Mouse (Mus musculus): ENCODE data around the gene Fgfr2. TPM values are rescaled to one million over a fixed set of nuclear protein-coding genes. Genes with fewer than 3 reads are reported as not detected.

Gene Fgfr2
- total RNA-seq, 2 experiments from 2014 or later = 28.8 to 29.4 TPM

GRCm38 (mm10) chr7:130766411-130767170 is 2356.6 kb downstream of the Fgfr2 start:
- no peak for DNase-seq (ENCODE audit: extremely low spot score in 1 of 2, low spot score in 2 of 2)
- intact Hi-C loops (cut with DNase I) = no loop called here

- DNase-seq (ENCODE audit: extremely low spot score in 1 of 2, low spot score in 2 of 2) = no peak
Observed at GRCm38 (mm10) chr7:130764160-130764559, 2359.0 kb downstream of the Fgfr2 start.

DNA sequence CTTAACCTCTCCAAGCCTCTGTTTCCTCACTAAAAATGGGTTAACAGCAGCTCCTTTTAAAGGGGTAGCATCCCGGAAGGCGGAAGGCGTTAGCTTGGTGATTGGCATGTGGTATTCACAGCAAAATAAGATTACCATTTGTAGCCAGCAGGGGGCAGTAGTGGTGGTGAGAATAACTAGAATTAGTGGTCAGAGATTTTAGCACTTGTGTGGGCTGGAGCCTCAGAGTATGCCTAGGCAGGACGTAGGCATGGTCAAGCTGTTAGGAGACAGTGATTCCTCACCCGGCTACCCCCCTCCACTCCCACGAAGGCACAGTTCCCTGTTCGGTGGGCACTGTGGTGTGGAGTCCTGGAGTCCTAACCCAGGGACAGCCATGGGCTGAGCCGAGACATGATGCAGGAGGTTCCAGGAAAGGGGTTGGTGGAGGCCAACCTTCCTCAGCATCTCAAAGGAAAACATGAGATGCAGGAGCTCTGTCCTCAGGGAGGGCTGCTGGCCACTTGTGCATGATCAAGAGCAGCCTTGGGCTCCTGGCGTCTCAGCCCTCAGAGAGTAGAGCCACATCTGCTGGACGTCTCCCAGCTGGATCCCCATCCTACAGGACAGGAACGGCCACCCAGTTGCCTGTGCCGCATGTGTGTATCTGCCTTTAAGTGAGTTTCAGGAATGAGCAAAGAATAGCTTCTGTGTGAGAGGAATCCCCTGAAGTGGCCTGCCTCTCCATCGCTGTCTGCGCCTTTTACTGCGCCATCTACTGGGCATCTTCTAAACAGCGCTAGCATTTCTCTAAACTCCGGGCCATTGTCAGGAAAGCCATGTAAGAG is 2360.9 kb downstream of the Fgfr2 start:
- DNase-seq (ENCODE audit: extremely low spot score in 1 of 2, low spot score in 2 of 2) = peak; percentile 75 to 80
- intact Hi-C loops (cut with DNase I) = loop anchor here (5.0 kb wide), 2 partner anchors 90 to 230 kb away; no protein-coding TSS in a partner anchor

More at GRCm38 (mm10) chr7:130764160-130764559, 2359.0 kb downstream of the Fgfr2 start:
- intact Hi-C loops (cut with DNase I) = loop anchor here (5.0 kb wide), 2 partner anchors 92 to 232 kb away; no protein-coding TSS in a partner anchor

GRCm38 (mm10) chr7:130757326-130757865 is 2365.8 kb downstream of the Fgfr2 start:
- intact Hi-C loops (cut with DNase I) = loop anchor here (10.0 kb wide), 1 partner anchor 1103 kb away; no protein-coding TSS in a partner anchor
- no peak for DNase-seq (ENCODE audit: extremely low spot score in 1 of 2, low spot score in 2 of 2)

DNA sequence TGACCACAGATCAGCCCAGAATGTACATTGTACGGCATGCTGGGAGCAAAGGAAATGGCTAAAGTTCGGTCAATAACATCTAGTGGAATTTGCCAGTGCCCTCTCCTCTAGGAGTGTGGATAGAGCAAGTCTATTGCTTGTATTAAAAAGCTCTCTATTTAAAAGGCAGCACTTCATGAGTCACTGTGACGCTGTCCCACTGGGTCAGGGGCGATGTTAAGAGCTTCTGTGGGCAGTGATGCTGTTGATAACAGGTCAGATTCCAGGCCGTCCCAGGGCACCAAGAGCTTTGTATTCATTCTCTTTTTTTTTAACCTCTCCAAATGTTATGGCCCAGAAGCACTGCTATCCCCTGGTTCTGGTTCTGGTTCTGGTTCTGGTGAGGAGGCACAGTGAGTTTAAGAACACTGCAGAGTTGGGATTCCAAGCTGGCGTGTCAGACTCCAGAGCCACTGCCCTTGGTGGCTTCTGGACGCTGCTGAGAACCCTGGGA is 2366.8 kb downstream of the Fgfr2 start:
- intact Hi-C loops (cut with DNase I) = loop anchor here (10.0 kb wide), 1 partner anchor 1102 kb away; no protein-coding TSS in a partner anchor
- no peak for DNase-seq (ENCODE audit: extremely low spot score in 1 of 2, low spot score in 2 of 2)

DNA sequence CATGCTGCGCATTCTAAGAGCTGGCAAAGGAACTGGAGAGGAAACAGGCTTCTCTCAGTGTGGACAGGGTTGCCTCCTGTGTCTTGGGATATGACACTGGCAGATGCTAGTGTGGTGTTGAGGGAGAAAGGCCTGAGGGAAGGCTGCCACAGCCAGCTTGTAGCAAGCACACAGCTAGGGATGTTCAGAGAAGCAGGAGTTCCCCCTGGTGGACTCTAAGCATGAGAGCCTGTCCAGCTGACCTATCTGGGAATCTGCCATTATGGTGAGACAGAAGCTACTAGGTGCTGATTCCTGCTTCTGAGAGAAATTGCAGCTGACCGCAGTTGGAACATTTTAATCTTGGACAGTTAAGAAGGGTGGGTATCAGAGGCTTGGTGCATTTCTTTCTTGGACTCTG is 2368.4 kb downstream of the Fgfr2 start:
- no peak for DNase-seq (ENCODE audit: extremely low spot score in 1 of 2, low spot score in 2 of 2)
- intact Hi-C loops (cut with DNase I) = loop anchor here (5.0 to 10.0 kb wide), 2 partner anchors 62 to 1100 kb away; no protein-coding TSS in a partner anchor

DNA sequence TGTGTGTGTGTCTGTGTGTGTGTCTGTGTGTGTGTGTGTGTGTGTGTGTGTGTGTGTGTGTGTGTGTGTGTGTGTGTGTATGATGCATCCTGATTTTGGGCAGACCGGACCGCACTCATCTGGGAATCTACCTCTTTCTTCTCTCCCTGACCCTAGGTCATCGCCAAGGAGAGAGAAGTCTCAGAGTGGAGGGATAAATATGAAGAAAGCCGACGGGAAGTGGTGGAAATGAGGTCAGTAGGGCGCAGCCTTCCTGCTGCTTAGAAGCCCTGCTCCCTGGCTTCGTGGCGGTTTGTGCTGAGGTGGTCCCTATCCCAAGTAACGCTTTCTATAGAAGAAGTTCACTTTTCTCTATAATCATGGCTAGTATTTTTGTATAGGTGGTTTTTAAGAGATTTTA is 2371.5 kb downstream of the Fgfr2 start:
- DNase-seq (ENCODE audit: extremely low spot score in 1 of 2, low spot score in 2 of 2) = no peak
- intact Hi-C loops (cut with DNase I) = loop anchor here (5.0 to 10.0 kb wide), 2 partner anchors 59 to 1097 kb away; no protein-coding TSS in a partner anchor

DNA sequence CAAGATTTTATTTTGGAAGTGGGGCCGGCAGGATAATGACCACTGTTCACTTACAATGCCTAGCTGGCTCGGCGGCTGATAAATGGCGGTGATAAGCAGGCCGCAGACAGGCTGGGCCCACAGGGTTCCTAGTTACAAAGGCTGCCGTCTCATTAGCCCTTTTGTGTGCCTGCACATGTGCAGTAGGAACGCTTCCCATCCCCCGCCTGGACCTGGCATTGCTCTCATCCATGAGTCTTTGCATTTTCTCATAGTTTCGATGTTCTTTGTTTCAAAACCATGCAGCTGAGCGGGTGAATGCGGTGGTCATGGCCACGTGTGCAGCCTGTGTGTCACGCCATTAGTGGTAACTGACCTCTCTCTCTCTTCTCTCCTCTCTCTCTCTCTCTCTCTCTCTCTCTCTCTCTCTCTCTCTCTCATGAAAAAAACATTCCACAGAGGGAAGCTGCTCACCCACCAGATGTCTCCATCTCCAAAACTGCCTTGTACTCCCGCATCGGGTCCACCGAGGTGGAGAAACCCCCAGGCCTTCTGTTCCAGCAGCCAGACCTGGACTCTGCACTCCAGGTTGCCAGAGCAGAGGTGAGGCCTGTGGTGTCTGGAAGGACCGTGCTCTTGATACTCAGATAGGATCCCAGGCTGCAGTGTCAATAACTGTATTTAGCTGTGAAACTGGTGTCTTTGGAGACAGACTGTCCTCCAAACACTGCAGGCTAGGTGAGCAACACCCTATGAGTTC is 2372.2 kb downstream of the Fgfr2 start:
- intact Hi-C loops (cut with DNase I) = loop anchor here (5.0 to 10.0 kb wide), 2 partner anchors 59 to 1096 kb away; no protein-coding TSS in a partner anchor

GRCm38 (mm10) chr7:130749165-130749564 is 2374.0 kb downstream of the Fgfr2 start:
- intact Hi-C loops (cut with DNase I) = no loop called here
- no peak for DNase-seq (ENCODE audit: extremely low spot score in 1 of 2, low spot score in 2 of 2)

More for the DNA sequence above, 2372.2 kb downstream of the Fgfr2 start:
- peak in 1 of 2 experiments; percentile 49 for DNase-seq (ENCODE audit: extremely low spot score in 1 of 2, low spot score in 2 of 2)

- no peak for DNase-seq (ENCODE audit: extremely low spot score in 1 of 2, low spot score in 2 of 2)
- intact Hi-C loops (cut with DNase I) = no loop called here
Observed at GRCm38 (mm10) chr7:130743239-130744025, 2379.7 kb downstream of the Fgfr2 start.

GRCm38 (mm10) chr7:130741099-130741498 is 2382.1 kb downstream of the Fgfr2 start:
- DNase-seq (ENCODE audit: extremely low spot score in 1 of 2, low spot score in 2 of 2) = no peak
- intact Hi-C loops (cut with DNase I) = no loop called here

DNA sequence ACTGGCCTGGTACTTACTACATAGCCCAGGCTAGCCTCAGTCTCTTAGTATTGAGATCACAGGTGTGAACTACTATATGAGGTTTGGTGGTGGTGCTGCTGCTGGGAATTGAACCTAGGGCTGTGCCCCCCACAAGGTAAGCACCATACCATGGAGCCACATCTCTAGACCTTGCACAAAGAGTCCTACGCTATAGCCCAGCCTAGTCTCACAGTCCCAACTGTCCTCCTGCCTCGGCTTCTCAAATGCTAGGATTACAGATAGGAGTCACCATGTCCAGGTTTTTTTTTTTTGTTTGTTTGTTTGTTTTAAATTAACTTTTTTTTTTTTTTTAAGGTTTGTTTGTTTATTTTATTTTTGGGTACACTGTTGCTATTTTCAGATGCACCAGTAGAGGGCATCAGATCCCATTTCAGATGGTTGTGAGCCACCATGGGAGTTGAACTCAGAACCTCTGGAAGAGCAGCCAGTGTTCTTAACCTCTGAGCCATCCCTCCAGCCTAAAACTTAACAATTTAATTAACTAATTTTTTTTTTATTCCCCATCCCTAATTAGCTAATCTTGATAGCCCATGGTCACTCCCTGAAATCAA is 2388.9 kb downstream of the Fgfr2 start:
- intact Hi-C loops (cut with DNase I) = no loop called here
- DNase-seq (ENCODE audit: extremely low spot score in 1 of 2, low spot score in 2 of 2) = no peak

- no peak for DNase-seq (ENCODE audit: extremely low spot score in 1 of 2, low spot score in 2 of 2)
- intact Hi-C loops (cut with DNase I) = no loop called here
Observed at GRCm38 (mm10) chr7:130733423-130733822, 2389.7 kb downstream of the Fgfr2 start.

- intact Hi-C loops (cut with DNase I) = no loop called here
- DNase-seq (ENCODE audit: extremely low spot score in 1 of 2, low spot score in 2 of 2) = no peak
Observed at GRCm38 (mm10) chr7:130732908-130733307, 2390.2 kb downstream of the Fgfr2 start.

GRCm38 (mm10) chr7:130731792-130732191 is 2391.4 kb downstream of the Fgfr2 start:
- DNase-seq (ENCODE audit: extremely low spot score in 1 of 2, low spot score in 2 of 2) = no peak
- intact Hi-C loops (cut with DNase I) = no loop called here

- DNase-seq (ENCODE audit: extremely low spot score in 1 of 2, low spot score in 2 of 2) = no peak
- intact Hi-C loops (cut with DNase I) = no loop called here
Observed at GRCm38 (mm10) chr7:130727560-130727959, 2395.6 kb downstream of the Fgfr2 start.

DNA sequence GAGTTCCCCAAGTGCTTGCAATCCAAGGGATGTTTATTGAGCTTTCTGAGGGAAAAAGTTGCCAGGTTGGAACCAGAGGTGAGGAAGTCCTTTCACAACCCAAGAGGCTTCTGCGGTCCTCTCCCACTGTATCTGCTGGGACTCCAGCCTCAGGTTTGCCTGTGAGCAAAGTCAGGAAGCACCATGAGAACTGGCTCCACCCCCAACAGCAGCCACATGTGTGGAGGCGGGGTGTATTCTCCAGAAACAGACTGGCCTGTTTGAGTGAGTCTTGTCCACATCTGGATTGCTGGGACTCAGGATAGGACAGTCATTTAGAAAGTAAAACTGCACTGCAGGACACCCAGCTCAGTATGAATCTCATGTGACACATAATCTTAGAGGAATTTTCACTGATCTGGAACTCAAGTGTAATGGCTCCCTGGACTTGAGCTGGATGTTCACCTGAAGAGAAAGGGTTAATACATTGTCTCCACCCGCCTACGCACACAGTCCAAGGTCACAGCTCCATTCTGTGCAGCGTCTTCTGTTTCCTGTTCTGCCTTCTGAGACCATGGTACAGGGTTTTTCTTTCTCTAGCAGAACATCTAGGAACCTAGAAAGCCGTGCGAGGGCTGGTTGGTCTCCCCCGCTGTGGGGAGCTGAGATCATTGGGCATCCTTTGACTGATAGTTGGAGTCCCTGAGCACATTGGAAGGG is 2396.3 kb downstream of the Fgfr2 start:
- intact Hi-C loops (cut with DNase I) = no loop called here
- DNase-seq (ENCODE audit: extremely low spot score in 1 of 2, low spot score in 2 of 2) = no peak
